Mouse (Mus musculus): ENCODE measurements around the gene Pik3r2.
"Not testable (repeated sequence)": the region's sequence is repeated elsewhere in the genome, so short reads cannot be mapped to it uniquely, and the experiment has no call there.

The Pik3r2 gene

DNA sequence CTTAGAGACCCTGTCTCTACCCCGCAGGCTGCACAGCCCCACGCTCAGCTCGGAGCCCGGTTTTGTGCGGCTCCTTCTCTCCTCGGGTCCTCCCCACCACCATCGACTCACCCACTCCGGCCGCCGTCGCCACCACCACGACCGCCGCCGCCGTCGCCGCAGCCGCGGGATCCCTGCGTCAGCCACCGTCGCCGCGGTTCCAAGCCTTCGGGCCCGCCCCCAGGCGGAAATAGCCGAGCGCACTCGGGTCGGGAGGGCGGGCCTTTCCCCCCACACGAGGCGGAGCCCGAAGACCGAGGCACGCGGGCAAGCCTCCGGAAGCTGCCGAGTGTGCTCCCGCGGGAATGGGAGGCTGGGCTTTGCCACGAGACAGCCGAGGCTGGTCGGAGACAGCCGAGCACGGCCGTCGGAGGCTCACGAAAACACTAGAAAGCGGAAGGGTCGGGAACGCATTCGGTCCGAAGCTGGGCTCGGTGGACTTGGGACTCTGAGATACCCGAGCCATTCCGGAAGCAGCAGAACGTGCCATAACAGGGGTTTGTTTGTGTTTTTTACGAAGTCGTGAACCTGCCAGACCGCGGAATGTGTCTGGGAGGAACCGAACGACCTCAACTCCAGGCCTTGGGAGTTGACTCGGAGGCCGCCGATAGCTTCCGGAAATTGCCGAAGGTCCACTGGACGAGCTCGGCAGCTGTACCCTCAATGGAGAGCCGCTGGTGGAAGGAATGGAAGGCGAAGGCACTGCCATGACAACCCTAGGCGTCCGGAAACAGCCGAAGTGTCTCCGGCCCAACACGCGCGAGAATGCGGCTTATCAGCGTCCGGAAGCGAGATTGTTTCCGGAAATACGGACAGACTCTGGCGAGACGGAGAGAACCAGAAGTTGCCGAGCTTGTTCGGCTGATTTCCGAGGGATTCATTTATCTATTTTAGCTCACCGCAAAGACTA lies at the start of gene Pik3r2:
Gene Pik3r2, minus strand, starts transcription at position 218 of the 949 bp plus-strand sequence.
- DNase-seq: peak; percentile 98

DNA sequence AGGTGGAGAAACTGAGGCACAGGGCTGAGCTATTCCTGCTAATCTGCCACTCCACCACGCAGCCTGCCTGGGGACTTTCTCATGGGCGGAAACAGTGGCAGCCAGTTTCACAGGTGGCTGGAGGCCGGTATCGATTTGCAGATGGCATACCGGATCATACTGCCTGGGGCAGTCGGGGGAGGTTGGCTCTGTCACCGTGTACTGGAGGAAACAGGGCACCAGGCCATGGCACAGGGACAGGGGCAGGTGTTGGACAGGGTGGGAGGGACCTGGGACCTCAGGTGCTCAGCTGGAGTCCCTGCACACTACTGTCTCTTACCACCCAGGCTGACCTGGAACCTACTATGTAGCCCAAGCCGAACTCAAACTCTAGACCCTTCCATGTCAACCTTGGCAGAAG lies 49.3 kb upstream of the Pik3r2 start:
- no peak for DNase-seq

DNA sequence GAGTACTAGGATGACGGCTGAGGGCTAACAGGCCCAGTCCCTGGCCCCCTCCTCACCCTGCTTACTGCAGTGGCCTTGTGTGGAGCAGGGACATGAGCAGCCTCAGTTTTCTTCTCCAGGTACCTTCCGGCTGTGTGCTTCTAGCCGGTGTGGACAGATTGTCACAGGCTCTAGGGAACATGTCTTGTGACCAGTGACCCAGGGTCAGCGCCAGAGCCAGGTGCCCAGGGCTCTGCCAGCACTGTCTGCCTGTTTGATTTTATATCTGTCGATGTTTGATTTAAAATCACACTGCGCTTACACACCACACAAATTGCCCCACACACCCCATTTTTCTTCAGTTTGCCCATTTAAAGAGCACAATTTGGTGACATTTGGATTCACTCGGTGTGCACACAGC lies 47.3 kb upstream of the Pik3r2 start:
- no peak for DNase-seq

DNA sequence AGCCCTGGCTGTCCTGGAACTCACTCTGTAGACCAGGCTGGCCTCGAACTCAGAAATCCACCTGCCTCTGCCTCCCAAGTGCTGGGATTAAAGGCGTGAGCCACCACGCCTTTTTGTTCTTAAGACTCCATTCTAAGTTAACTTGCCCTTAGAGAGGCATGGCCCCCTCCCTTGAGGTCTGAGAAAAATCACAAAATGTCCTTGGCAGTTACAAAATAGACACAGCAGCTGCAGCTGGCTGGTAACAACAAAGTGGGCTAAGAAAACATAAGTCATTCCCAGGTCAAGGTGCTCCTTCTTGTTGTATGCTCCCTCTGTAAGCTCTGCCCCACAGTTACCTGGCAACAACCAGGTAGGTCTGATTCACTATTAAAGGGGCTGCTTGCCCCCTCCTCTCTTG lies 46.1 kb upstream of the Pik3r2 start:
- not testable (repeated sequence) for DNase-seq

DNA sequence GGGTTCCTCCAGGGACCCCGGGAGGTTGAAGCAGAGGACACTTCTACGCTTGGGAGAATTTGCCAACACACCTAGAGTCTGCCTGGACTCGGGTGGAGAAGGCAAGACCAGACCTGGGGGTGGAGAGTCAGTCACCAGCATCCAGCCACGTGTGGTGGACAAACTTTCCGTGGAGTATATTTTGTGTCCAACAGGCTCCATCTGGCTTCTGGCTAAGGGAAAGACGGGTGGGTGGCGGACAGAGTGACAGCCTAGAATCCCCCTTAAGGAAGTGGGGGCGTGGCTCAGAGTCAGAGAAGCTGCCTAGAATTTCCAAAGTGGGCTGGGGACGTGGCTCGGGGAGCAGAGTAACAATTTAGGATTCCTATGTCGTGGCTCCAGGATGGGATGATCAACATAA lies 45.5 kb upstream of the Pik3r2 start:
- DNase-seq: no peak

DNA sequence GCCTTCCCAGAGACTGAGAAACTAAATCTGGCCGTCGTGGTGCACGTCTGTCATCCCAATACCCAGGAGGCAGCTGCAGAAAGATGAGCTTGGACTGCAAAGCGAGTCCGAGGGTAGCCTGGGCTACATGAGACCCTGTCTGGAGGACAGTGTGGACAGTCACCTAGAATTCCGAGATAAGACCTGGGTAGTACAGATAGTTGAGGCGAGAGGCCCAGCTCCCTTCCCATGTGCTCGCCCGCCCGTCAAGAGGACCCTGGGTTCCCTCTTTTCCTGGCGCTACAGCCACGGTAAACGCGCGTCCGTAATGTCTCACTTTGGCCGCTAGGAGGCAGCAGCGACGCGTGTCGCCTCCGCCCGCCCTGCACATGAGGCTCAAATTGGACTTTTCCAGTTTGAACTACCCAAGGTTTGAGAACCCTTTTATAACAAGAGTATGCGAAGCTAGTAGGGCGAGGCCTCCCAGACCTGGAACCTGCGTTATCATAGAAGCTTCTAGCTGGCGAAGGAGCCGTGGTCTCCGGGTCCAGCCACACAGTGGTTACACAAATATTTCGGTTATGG lies 45.0 kb upstream of the Pik3r2 start:
- DNase-seq: peak; percentile 81

DNA sequence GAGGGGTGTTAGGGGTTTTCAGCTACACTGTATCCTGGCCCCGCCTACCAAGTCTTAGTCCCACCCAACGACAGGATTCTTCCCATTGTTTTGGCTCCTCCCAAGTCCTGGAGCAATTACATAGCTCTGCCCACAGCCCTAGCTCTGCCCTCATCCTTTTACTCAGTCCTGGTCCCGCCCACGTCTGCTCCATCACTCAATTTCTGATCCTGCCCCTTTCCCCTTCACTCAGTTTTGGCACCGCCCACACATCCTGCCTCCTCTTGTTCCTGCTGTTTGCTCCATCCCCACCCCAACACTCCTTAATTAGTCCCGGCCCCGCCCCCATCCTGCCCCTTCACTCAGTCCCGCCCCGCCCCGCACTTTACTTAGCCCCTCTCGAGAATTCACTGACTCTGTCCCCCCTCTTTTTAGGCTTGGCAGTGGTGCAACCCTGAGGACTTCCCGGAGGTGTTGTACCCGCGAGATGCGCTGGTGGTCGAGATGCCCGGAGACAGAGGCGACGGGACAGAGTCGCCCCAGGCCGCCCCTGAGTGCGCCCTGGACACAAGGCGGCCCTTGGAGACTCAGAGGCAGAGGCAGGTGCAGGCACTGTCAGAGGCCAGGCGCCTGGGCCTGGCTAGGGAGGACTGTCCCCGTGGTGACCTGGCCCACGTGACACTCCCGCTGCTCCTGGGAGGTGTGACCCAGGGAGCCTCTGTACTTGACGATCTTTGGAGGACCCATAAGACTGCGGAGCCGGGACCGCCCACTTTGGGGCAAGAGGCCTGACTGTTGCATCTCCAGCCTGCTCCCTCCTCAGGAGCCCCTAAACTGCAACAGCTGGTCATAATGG lies 43.8 kb upstream of the Pik3r2 start:
- peak; percentile 84 for DNase-seq

DNA sequence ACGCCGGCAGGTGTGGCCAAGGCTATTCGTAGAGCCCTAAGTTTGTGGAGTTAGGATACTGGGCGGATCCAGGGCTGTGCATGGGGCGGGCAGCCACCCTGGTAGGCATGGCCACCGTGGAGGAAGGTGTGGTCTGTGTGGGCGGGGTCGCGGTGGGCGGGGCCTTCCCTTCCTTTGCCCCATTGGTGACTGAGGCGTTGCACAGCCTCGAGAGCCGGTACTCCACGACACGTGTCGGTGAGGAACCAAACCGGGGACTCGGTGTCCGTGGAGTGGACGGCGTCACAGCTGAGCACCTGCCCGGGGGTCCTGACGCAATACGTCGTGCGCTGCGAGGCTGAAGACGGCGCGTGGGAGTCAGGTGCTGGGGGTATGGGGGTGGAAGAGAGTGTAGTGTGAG lies 40.2 kb upstream of the Pik3r2 start:
- peak; percentile 65 for DNase-seq

DNA sequence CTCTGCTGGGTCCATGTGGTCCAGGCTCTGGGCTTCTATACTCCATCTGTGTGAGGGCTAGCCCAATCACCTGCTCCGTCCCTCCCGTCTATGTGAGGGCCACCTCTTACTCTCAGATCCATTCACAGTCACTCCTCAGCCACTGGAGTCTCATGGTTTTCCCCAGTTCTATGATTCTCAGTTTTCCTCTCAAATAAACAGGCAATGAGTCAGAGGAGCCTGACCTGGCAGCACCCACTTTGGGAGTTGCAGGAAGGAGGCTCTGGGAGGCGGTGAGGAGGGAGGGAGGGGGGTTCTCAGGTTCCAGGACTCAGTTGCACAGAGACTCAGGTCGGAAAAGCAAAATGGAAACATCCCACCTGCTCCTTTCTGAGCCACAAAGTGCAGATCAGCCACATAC lies 36.4 kb upstream of the Pik3r2 start:
- DNase-seq: no peak

DNA sequence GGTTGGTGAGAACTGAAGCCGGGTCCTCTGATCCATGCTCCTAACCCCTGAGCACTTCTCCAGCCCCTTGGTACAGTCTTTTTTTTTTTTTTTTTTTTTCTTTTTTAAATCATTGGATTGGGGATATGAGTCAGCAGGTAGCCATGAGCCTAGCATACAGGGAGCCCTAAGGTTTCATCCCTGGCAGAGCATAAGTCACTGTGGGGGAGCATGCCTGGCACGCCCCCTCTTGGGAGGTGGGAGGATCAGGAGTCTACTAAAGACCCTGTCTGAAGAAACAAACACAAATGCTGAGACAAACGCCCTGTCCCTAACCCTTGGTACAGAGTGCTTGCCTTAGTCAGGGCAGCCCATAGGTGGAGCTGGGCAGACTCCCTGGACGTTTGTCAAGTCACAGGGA lies 35.5 kb upstream of the Pik3r2 start:
- DNase-seq: no peak

DNA sequence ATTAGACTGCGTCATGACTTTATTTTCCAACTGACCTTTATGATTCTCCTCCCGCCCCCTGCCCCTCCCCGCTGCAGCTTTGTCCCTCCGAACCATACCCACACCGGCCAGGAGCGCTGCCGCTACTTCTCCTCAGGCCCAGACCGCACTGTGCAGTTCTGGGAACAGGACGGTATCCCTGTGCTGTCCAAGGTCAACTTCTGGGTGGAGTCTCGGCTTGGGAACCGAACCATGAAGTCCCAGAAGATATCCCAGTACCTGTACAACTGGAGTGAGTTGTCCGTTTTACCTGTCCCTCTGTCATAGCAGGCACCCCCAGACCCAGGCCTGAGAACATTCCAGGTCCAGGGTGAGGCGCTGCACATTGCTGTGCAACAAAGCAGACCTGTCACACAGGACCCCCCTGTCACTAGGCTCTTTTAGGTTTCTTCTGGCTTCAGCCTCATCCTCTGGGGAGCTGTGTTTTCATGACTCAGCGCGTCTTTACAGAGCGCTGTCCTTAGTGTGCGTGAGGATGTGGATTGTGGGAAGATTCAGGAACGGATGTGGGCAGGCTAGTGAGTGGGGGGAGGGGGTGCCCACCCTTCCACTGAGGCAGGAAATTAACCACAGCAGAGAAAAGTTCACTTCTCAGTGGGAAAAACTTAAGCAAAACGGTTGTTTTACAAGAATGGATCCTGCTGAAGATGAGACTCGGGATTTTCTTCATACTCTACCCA lies 34.6 kb upstream of the Pik3r2 start:
- no peak for DNase-seq

DNA sequence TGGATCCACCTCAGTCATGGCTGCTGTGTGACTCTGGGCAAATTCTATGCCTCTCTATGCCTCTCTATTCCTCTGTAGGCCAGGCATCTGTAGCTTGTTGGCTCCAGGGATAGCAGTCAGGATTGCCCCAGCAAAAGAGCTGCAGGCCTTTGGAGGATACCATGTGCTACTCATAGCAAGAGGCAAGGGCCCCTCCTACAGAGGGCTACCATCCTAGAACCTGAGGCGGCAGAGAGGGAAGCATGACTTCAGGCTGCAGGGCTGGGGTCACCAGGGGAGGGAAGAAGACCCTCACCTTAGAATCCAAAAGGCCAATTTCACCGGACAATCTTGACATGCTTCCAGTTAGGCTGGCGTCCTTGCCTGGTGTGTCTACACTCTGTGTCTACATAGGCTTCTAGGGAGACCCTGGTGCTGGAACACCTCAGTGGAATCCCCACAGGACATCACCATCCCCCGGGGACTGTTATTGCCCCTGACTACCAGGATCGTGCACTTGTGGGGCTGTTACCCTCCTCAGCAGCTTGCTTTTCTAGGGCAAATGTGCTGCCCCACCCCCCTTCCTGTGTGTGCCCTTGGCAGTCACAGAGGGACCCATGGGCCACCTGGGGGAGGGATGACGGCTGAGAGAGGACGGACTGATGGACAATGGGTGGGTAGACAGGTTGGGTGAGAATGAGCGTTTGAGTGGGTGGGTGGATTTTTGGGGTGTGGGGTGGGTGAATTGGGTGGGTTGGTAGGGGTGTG lies 32.6 kb upstream of the Pik3r2 start:
- DNase-seq: no peak

DNA sequence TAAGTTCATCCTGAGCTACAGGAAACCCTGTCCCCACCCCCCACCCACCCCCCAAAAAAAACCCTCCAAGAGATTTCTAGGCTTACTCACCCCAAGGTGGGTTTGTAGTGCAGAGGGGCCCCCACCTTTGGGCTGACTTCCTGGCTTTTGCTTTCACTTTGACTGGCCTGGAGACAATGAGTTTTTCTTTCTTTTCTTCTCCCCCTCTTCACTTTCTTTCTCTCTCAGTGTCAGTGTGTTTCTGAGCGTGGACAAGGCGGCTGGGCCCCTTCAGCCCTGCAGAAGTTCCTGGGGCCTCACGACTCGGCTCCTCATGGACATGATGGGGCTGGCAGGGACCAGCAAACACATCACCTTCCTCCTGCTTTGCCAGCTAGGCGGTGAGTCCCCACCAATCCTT lies 31.7 kb upstream of the Pik3r2 start, which contains the start of gene Il12rb1:
Gene Il12rb1, plus strand, starts transcription at position 211 of the 400 bp plus-strand sequence.
- DNase-seq: no peak

DNA sequence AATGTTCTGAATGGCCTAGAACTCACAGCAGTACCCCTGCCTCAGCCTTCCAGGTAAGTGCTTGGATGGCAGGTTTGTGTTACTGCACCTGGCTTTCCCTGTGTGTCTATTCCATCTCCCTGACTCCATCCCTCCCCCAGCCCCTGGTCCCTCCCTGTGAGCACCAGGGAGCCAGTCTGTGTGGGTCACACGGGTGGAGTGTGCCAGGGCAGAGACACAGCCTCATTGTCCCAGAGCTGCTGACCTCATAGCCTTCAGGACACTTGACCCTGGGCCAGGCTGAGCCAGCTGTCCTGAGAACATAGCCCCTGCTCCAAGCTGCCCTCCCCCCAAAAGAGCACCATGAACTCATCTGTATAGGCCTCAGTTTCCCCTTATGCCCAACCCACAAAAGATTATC lies 30.8 kb upstream of the Pik3r2 start:
- no peak for DNase-seq

DNA sequence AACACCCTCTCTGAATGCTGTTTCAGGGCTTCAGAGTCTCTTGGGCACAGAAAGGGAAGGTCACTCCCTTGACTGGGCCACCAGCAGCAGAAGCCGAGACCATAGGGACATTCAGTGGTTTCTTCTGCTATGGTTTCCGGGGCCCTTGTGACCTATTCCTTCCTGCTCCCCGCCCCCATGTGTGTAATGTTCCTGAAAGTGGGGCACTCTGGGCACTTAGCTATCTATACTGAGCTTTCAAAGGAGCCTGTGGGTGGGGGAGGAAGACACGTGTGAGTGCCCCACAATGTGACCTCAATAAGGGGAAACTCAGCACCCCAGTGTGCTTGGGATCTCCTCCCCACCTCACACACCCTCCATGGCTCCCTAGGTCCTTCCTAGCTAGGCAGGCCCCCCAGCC lies 30.0 kb upstream of the Pik3r2 start:
- no peak for DNase-seq

DNA sequence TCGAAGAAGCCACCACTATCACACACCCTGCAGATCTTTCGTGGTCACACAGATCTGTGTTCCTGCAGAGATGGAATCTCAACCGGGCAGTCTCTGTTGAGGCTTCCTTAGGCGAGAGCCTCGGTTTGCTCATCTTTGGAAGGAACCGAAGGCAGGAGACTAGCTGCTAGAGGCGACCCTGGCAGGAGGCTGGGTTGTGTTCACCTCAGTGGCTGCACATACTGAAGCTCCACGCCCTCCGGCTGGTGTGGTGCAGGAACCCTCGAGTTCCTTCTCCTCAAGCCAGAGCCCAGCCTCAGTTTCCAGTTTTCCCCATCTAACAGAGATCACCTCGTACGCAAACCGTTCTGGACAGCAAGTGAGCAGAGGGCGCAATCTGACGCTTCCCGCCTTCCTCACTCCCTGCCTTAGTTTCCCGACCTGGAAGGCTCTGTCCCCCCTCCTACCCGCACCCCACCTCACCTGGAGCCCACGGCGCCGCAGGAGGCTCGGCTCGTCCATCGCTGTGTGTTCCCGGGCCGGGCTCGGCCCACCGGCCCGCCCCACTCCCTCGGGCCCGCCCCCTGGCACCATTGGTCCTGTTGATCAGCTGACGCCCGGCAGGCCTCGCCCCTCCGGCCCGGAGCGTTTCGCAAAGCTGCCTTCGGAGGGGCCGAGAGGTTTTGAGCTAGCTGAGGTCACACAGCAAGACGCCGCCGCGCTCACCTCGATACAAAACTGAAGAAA lies 28.1 kb upstream of the Pik3r2 start, which contains the start of gene Mast3:
Gene Mast3, minus strand, starts transcription at position 574 of the 726 bp plus-strand sequence.
- peak; percentile 92 for DNase-seq

DNA sequence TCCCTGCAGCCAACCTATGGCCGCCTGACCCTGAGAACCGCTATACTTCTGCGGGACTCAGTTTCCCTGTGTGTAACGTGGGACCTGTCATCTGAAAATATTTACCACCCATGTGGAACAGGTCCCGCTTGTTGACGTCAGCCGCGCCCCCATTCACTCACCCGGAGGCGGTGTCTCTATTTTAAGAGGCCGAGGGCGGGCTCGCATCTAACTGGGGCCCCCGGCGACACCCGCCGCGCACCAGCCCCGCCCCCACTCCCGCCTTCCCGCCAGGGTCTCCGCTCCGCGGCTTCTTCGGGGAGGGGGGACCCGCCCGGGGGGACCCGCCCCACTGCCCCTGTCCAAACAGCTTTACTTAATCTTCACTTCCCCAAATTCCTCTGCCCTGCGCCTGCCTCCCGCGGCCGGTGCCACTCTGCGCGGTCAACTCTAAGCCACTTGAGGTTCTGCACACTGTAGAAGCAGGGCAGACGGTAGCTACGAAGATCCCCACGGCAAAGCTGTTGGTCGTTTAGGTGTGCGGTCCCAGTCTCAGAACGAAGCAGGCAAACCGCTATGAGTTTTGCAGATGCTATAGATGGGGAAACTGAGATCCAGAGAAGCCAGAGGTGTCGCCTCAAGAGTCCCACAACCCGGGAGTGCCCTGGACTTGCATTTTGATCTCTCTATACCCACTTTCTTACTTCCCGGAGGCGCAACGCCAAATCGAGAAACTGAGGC lies 27.4 kb upstream of the Pik3r2 start:
- peak; percentile 66 for DNase-seq

DNA sequence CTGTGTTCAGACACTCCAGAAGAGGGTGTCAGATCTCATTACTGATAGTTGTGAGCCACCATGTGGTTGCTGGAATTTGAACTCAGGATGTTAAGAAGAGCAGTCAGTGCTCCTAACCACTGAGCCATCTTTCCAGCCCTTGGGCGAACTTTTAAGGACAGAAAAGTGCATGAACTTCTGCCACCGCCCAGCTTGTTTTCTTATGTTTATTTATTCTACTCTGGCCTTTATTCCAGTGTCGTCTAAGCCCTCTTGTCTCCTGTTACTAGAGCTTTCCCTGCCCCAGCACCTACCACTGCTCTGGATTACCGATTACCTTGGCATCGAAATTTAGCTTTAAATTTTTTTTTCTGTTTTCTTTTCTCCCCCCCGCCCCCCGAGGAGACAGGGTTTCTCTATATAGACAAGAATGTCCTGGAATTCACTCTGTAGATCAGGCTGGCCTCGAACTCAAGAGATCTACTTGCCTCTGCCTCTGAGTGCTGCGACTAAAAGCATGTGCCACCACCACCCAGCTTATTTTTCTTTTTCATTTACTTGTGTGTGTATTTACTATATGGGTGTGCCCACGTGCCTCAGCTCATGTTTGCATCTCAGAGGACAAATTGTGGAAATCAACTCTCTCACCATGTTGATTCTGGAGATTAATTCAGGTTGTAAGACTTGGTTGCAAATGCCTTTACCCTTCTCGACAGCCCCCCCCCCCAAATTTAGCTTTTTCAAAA lies 26.4 kb upstream of the Pik3r2 start:
- DNase-seq: no peak

DNA sequence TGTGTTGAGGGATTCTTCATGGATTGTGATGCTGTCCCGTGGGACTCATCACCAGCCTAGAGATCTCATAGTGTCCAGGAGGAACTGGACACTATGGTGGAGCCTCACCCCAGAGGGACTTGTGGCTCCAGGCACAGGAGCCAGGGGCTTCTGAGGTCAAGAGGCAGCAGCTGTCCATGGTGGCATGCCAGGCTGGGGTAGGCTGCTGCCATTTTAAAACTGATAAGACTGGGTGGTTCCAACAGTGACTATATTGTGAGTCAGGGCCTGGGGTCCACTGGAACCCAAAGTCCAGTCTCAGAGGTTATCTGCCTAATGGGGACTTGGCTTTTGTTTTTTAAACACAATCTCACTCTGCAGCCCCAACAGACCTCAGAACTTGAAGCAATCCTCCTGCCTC lies 25.3 kb upstream of the Pik3r2 start:
- no peak for DNase-seq

DNA sequence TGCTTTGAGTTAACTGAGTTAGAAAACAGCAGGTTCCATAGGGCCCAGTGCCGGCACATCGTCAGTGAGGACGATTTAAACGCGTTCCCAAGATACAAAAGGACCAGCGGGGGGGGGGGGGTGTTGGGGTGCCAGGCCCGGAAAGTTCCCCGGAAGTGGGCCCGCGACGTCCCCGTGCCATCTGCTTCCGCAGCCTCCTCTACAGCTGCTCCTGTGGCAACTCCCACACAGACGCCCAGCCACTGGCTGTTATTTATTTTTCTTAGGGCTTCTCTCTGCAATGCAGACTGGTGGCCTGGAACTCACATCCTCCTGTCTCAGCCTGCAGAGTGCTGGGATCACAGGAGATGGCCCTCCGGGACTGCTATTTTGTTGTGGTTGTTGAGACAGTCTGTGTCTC lies 24.6 kb upstream of the Pik3r2 start:
- no peak for DNase-seq
